Mouse (Mus musculus): ENCODE data around the gene Pola1. TPM values are rescaled to one million over a fixed set of nuclear protein-coding genes. Genes with fewer than 3 reads are reported as not detected.

Pola1 gene
- 1.1 and 1.2 TPM in 2 replicates for polyA plus RNA-seq (2012; rRNA removed)

GRCm38 (mm10) chrX:93631657-93632449 lies at the start of gene Pola1:
Gene Pola1, minus strand, starts transcription at chrX:93632155.
- peak; percentile 36 for DNase-seq (ENCODE audit: low read depth, low spot score)
- WGBS, result 26% methylated on average over 53 of the region's 53 CpGs

GRCm38 (mm10) chrX:93676228-93676627 lies 44.3 kb upstream of the Pola1 start:
- WGBS, result 77% methylated on average over 2 of the region's 2 CpGs
- no peak for DNase-seq (ENCODE audit: low read depth, low spot score)

- 19% methylated on average over 19 of the region's 19 CpGs for WGBS
- peak; percentile 7 for DNase-seq (ENCODE audit: low read depth, low spot score)
Observed at GRCm38 (mm10) chrX:93674836-93675795, 43.2 kb upstream of the Pola1 start.

- DNase-seq (ENCODE audit: low read depth, low spot score), result no peak
- 56% methylated on average over 3 of the region's 3 CpGs for WGBS
Observed at GRCm38 (mm10) chrX:93674432-93674831, 42.5 kb upstream of the Pola1 start.

GRCm38 (mm10) chrX:93664787-93665186 lies 32.8 kb upstream of the Pola1 start:
- 45% methylated on average over 4 of the region's 4 CpGs for WGBS
- DNase-seq (ENCODE audit: low read depth, low spot score), result no peak

GRCm38 (mm10) chrX:93663919-93664586 lies 32.1 kb upstream of the Pola1 start:
- DNase-seq (ENCODE audit: low read depth, low spot score), result no peak
- 89% methylated on average over 5 of the region's 5 CpGs for whole genome bisulfite sequencing

GRCm38 (mm10) chrX:93655153-93655552 lies 23.2 kb upstream of the Pola1 start:
- DNase-seq (ENCODE audit: low read depth, low spot score), result no peak
- 72% methylated on average over 5 of the region's 5 CpGs for WGBS

GRCm38 (mm10) chrX:93654218-93655002 lies 22.5 kb upstream of the Pola1 start, which contains the start of gene Pcyt1b:
Gene Pcyt1b, plus strand, starts transcription at chrX:93654863.
- 37% methylated on average over 3 of the region's 3 CpGs for WGBS

GRCm38 (mm10) chrX:93650738-93651137 lies 18.8 kb upstream of the Pola1 start:
- 98% methylated on average over 2 of the region's 2 CpGs for WGBS

More at GRCm38 (mm10) chrX:93654218-93655002, 22.5 kb upstream of the Pola1 start, which contains the start of gene Pcyt1b:
- no peak for DNase-seq (ENCODE audit: low read depth, low spot score)

GRCm38 (mm10) chrX:93644022-93644421 lies 12.1 kb upstream of the Pola1 start:
- no peak for DNase-seq (ENCODE audit: low read depth, low spot score)

More at GRCm38 (mm10) chrX:93650738-93651137, 18.8 kb upstream of the Pola1 start:
- no peak for DNase-seq (ENCODE audit: low read depth, low spot score)

GRCm38 (mm10) chrX:93643600-93643999 lies 11.6 kb upstream of the Pola1 start:
- 81% methylated on average over 3 of the region's 3 CpGs for WGBS
- no peak for DNase-seq (ENCODE audit: low read depth, low spot score)

GRCm38 (mm10) chrX:93634861-93635375 lies 3.0 kb upstream of the Pola1 start:
- DNase-seq (ENCODE audit: low read depth, low spot score), result no peak
- 46% methylated on average over 2 of the region's 2 CpGs for WGBS

GRCm38 (mm10) chrX:93630256-93630655 lies 1.7 kb downstream of the Pola1 start:
- no peak for DNase-seq (ENCODE audit: low read depth, low spot score)
- 28% methylated on average over 1 of the region's 1 CpGs for WGBS

GRCm38 (mm10) chrX:93602214-93602613 lies 29.7 kb downstream of the Pola1 start:
- no peak for DNase-seq (ENCODE audit: low read depth, low spot score)
- WGBS, result 77% methylated on average over 1 of the region's 1 CpGs

- WGBS, result 97% methylated on average over 4 of the region's 4 CpGs
- DNase-seq (ENCODE audit: low read depth, low spot score), result no peak
Observed at GRCm38 (mm10) chrX:93594283-93594682, 37.7 kb downstream of the Pola1 start.

- WGBS, result 84% methylated on average over 2 of the region's 2 CpGs
- no peak for DNase-seq (ENCODE audit: low read depth, low spot score)
Observed at GRCm38 (mm10) chrX:93580931-93581330, 51.0 kb downstream of the Pola1 start.

- DNase-seq (ENCODE audit: low read depth, low spot score), result no peak
- WGBS, result 29% methylated on average over 1 of the region's 1 CpGs
Observed at GRCm38 (mm10) chrX:93557171-93557570, 74.8 kb downstream of the Pola1 start.

- no peak for DNase-seq (ENCODE audit: low read depth, low spot score)
- 76% methylated on average over 2 of the region's 2 CpGs for WGBS
Observed at GRCm38 (mm10) chrX:93539779-93540178, 92.2 kb downstream of the Pola1 start.

GRCm38 (mm10) chrX:93502865-93503353 lies 129.0 kb downstream of the Pola1 start:
- DNase-seq (ENCODE audit: low read depth, low spot score), result no peak
- 83% methylated on average over 2 of the region's 2 CpGs for WGBS

All from large intestine, adult 2 months (tissue).